Mouse (Mus musculus): Measurements from ENCODE around the gene Cc2d1a. TPM values are rescaled to one million over a fixed set of nuclear protein-coding genes. Genes with fewer than 3 reads are reported as not detected.

Cc2d1a gene
- polyA plus RNA-seq, 1 experiment: 47.9 TPM

GRCm38 (mm10) chr8:84187065-84187755 is 39.5 kb upstream of the Cc2d1a start:
- peak; percentile 64 for DNase-seq (ENCODE audit: low read depth)
- TF ChIP-seq POLR2A (IDR thresholded peaks at IDR 0.05; ENCODE audit: borderline replicate concordance, extremely low read depth, insufficient read depth, insufficient read length, poor library complexity, severe bottlenecking): no peak
- TF ChIP-seq CTCF (IDR thresholded peaks at IDR 0.05; ENCODE audit: borderline replicate concordance, extremely low read depth, insufficient read depth, insufficient read length): peak; percentile 78

- TF ChIP-seq POLR2A (IDR thresholded peaks at IDR 0.05; ENCODE audit: borderline replicate concordance, extremely low read depth, insufficient read depth, insufficient read length, poor library complexity, severe bottlenecking) (no peak), CTCF (IDR thresholded peaks at IDR 0.05; ENCODE audit: borderline replicate concordance, extremely low read depth, insufficient read depth, insufficient read length) (peak; percentile 97)
Measured at GRCm38 (mm10) chr8:84186547-84186946, 38.8 kb upstream of the Cc2d1a start.

GRCm38 (mm10) chr8:84185117-84185516 is 37.4 kb upstream of the Cc2d1a start, which contains the start of gene Nanos3:
Nanos3 (minus strand) TSS chr8:84185217.
- DNase-seq (ENCODE audit: low read depth): no peak
- TF ChIP-seq CTCF (IDR thresholded peaks at IDR 0.05; ENCODE audit: borderline replicate concordance, extremely low read depth, insufficient read depth, insufficient read length): no peak
- no peak for TF ChIP-seq POLR2A (IDR thresholded peaks at IDR 0.05; ENCODE audit: borderline replicate concordance, extremely low read depth, insufficient read depth, insufficient read length, poor library complexity, severe bottlenecking)

More at GRCm38 (mm10) chr8:84186547-84186946, 38.8 kb upstream of the Cc2d1a start:
- peak; percentile 89 for DNase-seq (ENCODE audit: low read depth)

GRCm38 (mm10) chr8:84184085-84185043 is 36.6 kb upstream of the Cc2d1a start:
- DNase-seq (ENCODE audit: low read depth): peak; percentile 46
- TF ChIP-seq POLR2A (IDR thresholded peaks at IDR 0.05; ENCODE audit: borderline replicate concordance, extremely low read depth, insufficient read depth, insufficient read length, poor library complexity, severe bottlenecking): no peak
- TF ChIP-seq CTCF (IDR thresholded peaks at IDR 0.05; ENCODE audit: borderline replicate concordance, extremely low read depth, insufficient read depth, insufficient read length): no peak

- TF ChIP-seq CTCF (IDR thresholded peaks at IDR 0.05; ENCODE audit: borderline replicate concordance, extremely low read depth, insufficient read depth, insufficient read length) (no peak), POLR2A (IDR thresholded peaks at IDR 0.05; ENCODE audit: borderline replicate concordance, extremely low read depth, insufficient read depth, insufficient read length, poor library complexity, severe bottlenecking) (peak; percentile 45)
Measured at GRCm38 (mm10) chr8:84183261-84184084, 35.7 kb upstream of the Cc2d1a start.

GRCm38 (mm10) chr8:84182833-84183232 is 35.1 kb upstream of the Cc2d1a start:
- TF ChIP-seq CTCF (IDR thresholded peaks at IDR 0.05; ENCODE audit: borderline replicate concordance, extremely low read depth, insufficient read depth, insufficient read length): no peak
- TF ChIP-seq POLR2A (IDR thresholded peaks at IDR 0.05; ENCODE audit: borderline replicate concordance, extremely low read depth, insufficient read depth, insufficient read length, poor library complexity, severe bottlenecking): no peak

More at GRCm38 (mm10) chr8:84183261-84184084, 35.7 kb upstream of the Cc2d1a start:
- DNase-seq (ENCODE audit: low read depth): peak; percentile 69

GRCm38 (mm10) chr8:84180530-84181190 is 32.9 kb upstream of the Cc2d1a start:
- no peak for TF ChIP-seq POLR2A (IDR thresholded peaks at IDR 0.05; ENCODE audit: borderline replicate concordance, extremely low read depth, insufficient read depth, insufficient read length, poor library complexity, severe bottlenecking)
- TF ChIP-seq CTCF (IDR thresholded peaks at IDR 0.05; ENCODE audit: borderline replicate concordance, extremely low read depth, insufficient read depth, insufficient read length): no peak
- DNase-seq (ENCODE audit: low read depth): peak; percentile 90

More at GRCm38 (mm10) chr8:84182833-84183232, 35.1 kb upstream of the Cc2d1a start:
- no peak for DNase-seq (ENCODE audit: low read depth)

- DNase-seq (ENCODE audit: low read depth): no peak
- TF ChIP-seq POLR2A (IDR thresholded peaks at IDR 0.05; ENCODE audit: borderline replicate concordance, extremely low read depth, insufficient read depth, insufficient read length, poor library complexity, severe bottlenecking): no peak
- TF ChIP-seq CTCF (IDR thresholded peaks at IDR 0.05; ENCODE audit: borderline replicate concordance, extremely low read depth, insufficient read depth, insufficient read length): no peak
Measured at GRCm38 (mm10) chr8:84179946-84180345, 32.2 kb upstream of the Cc2d1a start.

- TF ChIP-seq POLR2A (IDR thresholded peaks at IDR 0.05; ENCODE audit: borderline replicate concordance, extremely low read depth, insufficient read depth, insufficient read length, poor library complexity, severe bottlenecking) (no peak), CTCF (IDR thresholded peaks at IDR 0.05; ENCODE audit: borderline replicate concordance, extremely low read depth, insufficient read depth, insufficient read length) (no peak)
- no peak for DNase-seq (ENCODE audit: low read depth)
Measured at GRCm38 (mm10) chr8:84178592-84178991, 30.9 kb upstream of the Cc2d1a start.

- no peak for TF ChIP-seq CTCF (IDR thresholded peaks at IDR 0.05; ENCODE audit: borderline replicate concordance, extremely low read depth, insufficient read depth, insufficient read length)
- TF ChIP-seq POLR2A (IDR thresholded peaks at IDR 0.05; ENCODE audit: borderline replicate concordance, extremely low read depth, insufficient read depth, insufficient read length, poor library complexity, severe bottlenecking): no peak
- DNase-seq (ENCODE audit: low read depth): no peak
Measured at GRCm38 (mm10) chr8:84177405-84177804, 29.7 kb upstream of the Cc2d1a start.

All from brain, embryonic 14.5 days (tissue).